8 mouse cellular contexts compared by ENCODE assay signal in the genomic region with DNA sequence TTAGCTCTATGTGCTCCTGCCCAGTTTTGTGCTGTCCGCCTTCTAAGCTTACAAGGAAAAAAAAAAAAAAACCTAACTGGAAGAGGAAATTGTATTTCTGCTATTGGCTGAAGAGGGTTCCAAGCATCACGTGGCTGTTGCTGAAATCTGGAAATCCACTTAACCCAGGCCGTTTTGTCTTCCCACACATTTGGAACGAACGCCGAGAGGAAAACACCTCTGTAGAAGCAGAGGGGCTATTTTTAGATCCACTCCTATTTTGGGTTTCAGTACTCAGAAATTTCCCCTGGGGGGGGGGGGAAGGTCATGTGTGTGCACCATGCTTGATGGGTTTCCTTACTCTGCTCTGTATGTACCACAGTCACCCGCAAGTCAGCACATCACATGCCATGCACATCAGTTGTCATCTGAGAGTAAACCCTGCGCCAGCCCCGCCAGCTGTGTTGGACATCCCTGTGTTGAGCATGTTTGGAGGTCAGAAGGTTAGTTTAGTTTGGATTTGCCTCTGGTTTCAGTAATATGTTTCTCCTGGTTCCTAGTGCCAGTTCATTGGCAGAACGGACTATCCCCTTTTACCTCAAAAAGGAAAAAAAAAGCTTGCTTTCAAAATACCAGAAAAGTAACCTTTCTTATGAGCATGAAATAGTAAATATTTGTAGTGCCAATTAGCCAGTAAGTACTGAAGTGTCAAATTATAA. TPM values are rescaled to one million over a fixed set of nuclear protein-coding genes. Genes with fewer than 3 reads are reported as not detected.
DNase-seq lines count a peak whose midpoint lies in the region; ATAC-seq and TF ChIP-seq lines count a peak whose summit lies in the region.

No protein-coding gene starts in this region.

- H3K4me2 ChIP-seq in intestine, embryonic 14.5 days (ENCODE audit: low read length) = peak overlapping the region; percentile 43
- H3K4me2 ChIP-seq in intestine, postnatal 0 days (replicated peaks; ENCODE audit: low read depth) = no peak overlapping the region
- H3K4me2 ChIP-seq in embryonic facial prominence, embryonic 15.5 days (replicated peaks) = 0 out of 2 replicates have a peak overlapping the region, but pooled peaks have one; percentile 6
- H3K4me2 ChIP-seq in lung, embryonic 16.5 days (ENCODE audit: low read depth, low read length) = peak overlapping the region; percentile 35
- no peak overlapping the region for H3K4me2 ChIP-seq in forebrain, embryonic 11.5 days (ENCODE audit: low read depth, low read length, severe bottlenecking)

- peak; percentile 64 for DNase-seq in intestine, embryonic 14.5 days (ENCODE audit: low spot score)
- DNase-seq in heart, postnatal 36 days = peak; percentile 63 to 73
- no peak for DNase-seq in thymus, postnatal 10 days (ENCODE audit: low spot score in 2 of 2)
- DNase-seq in frontal cortex, adult 2 months (ENCODE audit: extremely low spot score in 1 of 2, low spot score in 1 of 2) = no peak
- DNase-seq in forebrain, embryonic 11.5 days (ENCODE audit: low spot score) = no peak

- no peak for TF ChIP-seq CTCF in intestine, postnatal 0 days (IDR thresholded peaks at IDR 0.05; ENCODE audit: low read depth)

- 0 out of 2 replicates have a peak, but pooled peaks have one; percentile 47 for ATAC-seq in intestine, embryonic 14.5 days (replicated peaks; ENCODE audit: low FRiP score, low TSS enrichment, low read depth)
- ATAC-seq in intestine, postnatal 0 days = no peak
- no peak; the same call in 1 of the 2 replicates for ATAC-seq in embryonic facial prominence, embryonic 15.5 days (ENCODE audit: insufficient number of reproducible peaks, low FRiP score, low TSS enrichment, low read depth)
- ATAC-seq in lung, embryonic 16.5 days (ENCODE audit: low read depth) = peak; percentile 84
- no peak for ATAC-seq in forebrain, embryonic 11.5 days (replicated peaks; ENCODE audit: low FRiP score)

- intact Hi-C loops in heart, postnatal 36 days (cut with DNase I) = loop anchor here (2.0 kb wide), 1 partner anchor 21 kb away; no protein-coding TSS in a partner anchor

- no peak overlapping the region for H3K4me3 ChIP-seq in intestine, embryonic 14.5 days (ENCODE audit: low read depth, low read length)
- no peak overlapping the region for H3K4me3 ChIP-seq in intestine, postnatal 0 days (ENCODE audit: low read depth, low read length)
- no peak overlapping the region for H3K4me3 ChIP-seq in embryonic facial prominence, embryonic 15.5 days (replicated peaks)
- no peak overlapping the region for H3K4me3 ChIP-seq in lung, embryonic 16.5 days (ENCODE audit: low read length)
- no peak overlapping the region for H3K4me3 ChIP-seq in forebrain, embryonic 11.5 days (ENCODE audit: low read depth, low read length)

- no peaks in the 10 kb centered on the region for H3K9me3 ChIP-seq in intestine, embryonic 14.5 days (ENCODE audit: control insufficient read depth, low read length)
- H3K9me3 ChIP-seq in intestine, postnatal 0 days (ENCODE audit: control insufficient read depth) = no peaks in the 10 kb centered on the region
- no peaks in the 10 kb centered on the region for H3K9me3 ChIP-seq in embryonic facial prominence, embryonic 15.5 days (replicated peaks)
- no peaks in the 10 kb centered on the region for H3K9me3 ChIP-seq in lung, embryonic 16.5 days (ENCODE audit: control insufficient read depth, low read length)
- no peaks in the 10 kb centered on the region for H3K9me3 ChIP-seq in forebrain, embryonic 11.5 days (ENCODE audit: control insufficient read depth, low read length)

- 26% methylated on average over 10 of the region's 10 CpGs for WGBS in intestine, embryonic 14.5 days
- 57% methylated on average over 10 of the region's 10 CpGs for WGBS in intestine, postnatal 0 days
- 26% methylated on average over 10 of the region's 10 CpGs for WGBS in embryonic facial prominence, embryonic 15.5 days
- 22% methylated on average over 10 of the region's 10 CpGs for WGBS in lung, embryonic 16.5 days
- WGBS in forebrain, embryonic 11.5 days = 74% methylated on average over 10 of the region's 10 CpGs

- H3K36me3 ChIP-seq in intestine, embryonic 14.5 days (ENCODE audit: control insufficient read depth, insufficient read depth, low read length) = 0 out of 2 replicates have a peak, but pooled peaks cover 7% of the 10 kb centered on the region
- H3K36me3 ChIP-seq in intestine, postnatal 0 days (ENCODE audit: control insufficient read depth, insufficient read depth) = peaks cover 6% of the 10 kb centered on the region; the same call in 1 of the 2 replicates
- H3K36me3 ChIP-seq in embryonic facial prominence, embryonic 15.5 days = no peaks in the 10 kb centered on the region
- no peaks in the 10 kb centered on the region for H3K36me3 ChIP-seq in lung, embryonic 16.5 days (ENCODE audit: control insufficient read depth, insufficient read depth, low read length)
- H3K36me3 ChIP-seq in forebrain, embryonic 11.5 days (ENCODE audit: control insufficient read depth, insufficient read depth, low read length) = no peaks in the 10 kb centered on the region

- H3K9ac ChIP-seq in intestine, embryonic 14.5 days (ENCODE audit: low read length) = no peak overlapping the region
- H3K9ac ChIP-seq in intestine, postnatal 0 days (ENCODE audit: low read depth, low read length) = no peak overlapping the region
- no peak overlapping the region for H3K9ac ChIP-seq in embryonic facial prominence, embryonic 15.5 days
- no peak overlapping the region for H3K9ac ChIP-seq in lung, embryonic 16.5 days (ENCODE audit: low read length)
- H3K9ac ChIP-seq in forebrain, embryonic 11.5 days (ENCODE audit: low read length) = no peak overlapping the region

- peak overlapping the region; percentile 57; the same call in 1 of the 2 replicates for H3K27ac ChIP-seq in intestine, embryonic 14.5 days (ENCODE audit: low read depth)
- H3K27ac ChIP-seq in intestine, postnatal 0 days (ENCODE audit: low read depth, low read length) = no peak overlapping the region
- peak overlapping the region; percentile 44; the same call in 1 of the 2 replicates for H3K27ac ChIP-seq in embryonic facial prominence, embryonic 15.5 days (replicated peaks)
- peak overlapping the region; percentile 31 for H3K27ac ChIP-seq in lung, embryonic 16.5 days (ENCODE audit: low read length)
- H3K27ac ChIP-seq in forebrain, embryonic 11.5 days (ENCODE audit: low read depth, low read length) = no peak overlapping the region

- H3K27me3 ChIP-seq in intestine, embryonic 14.5 days (replicated peaks; ENCODE audit: control insufficient read depth, insufficient read depth, low read length) = no peaks in the 10 kb centered on the region
- no peaks in the 10 kb centered on the region for H3K27me3 ChIP-seq in intestine, postnatal 0 days (replicated peaks; ENCODE audit: control insufficient read depth, insufficient read depth, low read length)
- H3K27me3 ChIP-seq in embryonic facial prominence, embryonic 15.5 days = no peaks in the 10 kb centered on the region
- no peaks in the 10 kb centered on the region for H3K27me3 ChIP-seq in lung, embryonic 16.5 days (ENCODE audit: control insufficient read depth, insufficient read depth, low read depth, low read length)
- H3K27me3 ChIP-seq in forebrain, embryonic 11.5 days (ENCODE audit: control insufficient read depth, insufficient read depth, low read length) = no peaks in the 10 kb centered on the region

- peaks cover 29% of the 10 kb centered on the region; the same call in 1 of the 2 replicates for H3K4me1 ChIP-seq in intestine, embryonic 14.5 days (replicated peaks; ENCODE audit: control insufficient read depth, insufficient read depth, low read length)
- no peaks in the 10 kb centered on the region; the same call in 1 of the 2 replicates for H3K4me1 ChIP-seq in intestine, postnatal 0 days (replicated peaks; ENCODE audit: control insufficient read depth, insufficient read depth, low read length)
- peaks cover 43% of the 10 kb centered on the region for H3K4me1 ChIP-seq in embryonic facial prominence, embryonic 15.5 days
- peaks cover 22% of the 10 kb centered on the region for H3K4me1 ChIP-seq in lung, embryonic 16.5 days (replicated peaks; ENCODE audit: control insufficient read depth, insufficient read depth, low read length)
- H3K4me1 ChIP-seq in forebrain, embryonic 11.5 days (replicated peaks; ENCODE audit: control insufficient read depth, insufficient read depth, low read length) = no peaks in the 10 kb centered on the region; the same call in 1 of the 2 replicates

RNA-seq across cellular contexts. Expression of gene Daam1, which starts 33.1 kb away (rescaled TPM):
- polyA plus RNA-seq in intestine, embryonic 14.5 days (2014; fragmentation: Nextera tagmentation; extraction: Ambion mirVana) = 15.6 and 16.1 TPM in 2 replicates
- 5.3 and 5.7 TPM in 2 replicates for polyA plus RNA-seq in intestine, postnatal 0 days (2015; fragmentation: Nextera tagmentation; extraction: Ambion mirVana)
- polyA plus RNA-seq in embryonic facial prominence, embryonic 15.5 days (2015; fragmentation: Nextera tagmentation; extraction: Ambion mirVana) = 11.7 TPM in 2 replicates
- total RNA-seq in heart, postnatal 36 days (2021) = 10 to 100 TPM; 68.1 to 82.1 TPM
- 16.0 TPM in 2 replicates for polyA plus RNA-seq in lung, embryonic 16.5 days (2015; fragmentation: Nextera tagmentation; extraction: Ambion mirVana)
- polyA plus RNA-seq in frontal cortex, adult 2 months (2012; rRNA removed) = 25.5 and 27.2 TPM in 2 replicates
- polyA plus RNA-seq in forebrain, embryonic 11.5 days (2014; fragmentation: Nextera tagmentation; extraction: Ambion mirVana) = 16.8 and 17.7 TPM in 2 replicates

Comparison
In these comparisons a context has a peak if more than half of its experiments do, and no peak if none do; other contexts are left out.
1. ATAC-seq: peak in intestine, embryonic 14.5 days (single experiment) and lung, embryonic 16.5 days (single experiment); none in intestine, postnatal 0 days (single experiment), embryonic facial prominence, embryonic 15.5 days (single experiment) and forebrain, embryonic 11.5 days (single experiment).
2. H3K27ac ChIP-seq: peak in intestine, embryonic 14.5 days (single experiment), embryonic facial prominence, embryonic 15.5 days (single experiment) and lung, embryonic 16.5 days (single experiment); none in intestine, postnatal 0 days (single experiment) and forebrain, embryonic 11.5 days (single experiment).
3. H3K4me2 ChIP-seq: peak in intestine, embryonic 14.5 days (single experiment), embryonic facial prominence, embryonic 15.5 days (single experiment) and lung, embryonic 16.5 days (single experiment); none in intestine, postnatal 0 days (single experiment) and forebrain, embryonic 11.5 days (single experiment).
4. DNase-seq: peak in intestine, embryonic 14.5 days (single experiment) and heart, postnatal 36 days (2 of 2); none in thymus, postnatal 10 days (0 of 2), frontal cortex, adult 2 months (0 of 2) and forebrain, embryonic 11.5 days (single experiment).